In the genomic region with DNA sequence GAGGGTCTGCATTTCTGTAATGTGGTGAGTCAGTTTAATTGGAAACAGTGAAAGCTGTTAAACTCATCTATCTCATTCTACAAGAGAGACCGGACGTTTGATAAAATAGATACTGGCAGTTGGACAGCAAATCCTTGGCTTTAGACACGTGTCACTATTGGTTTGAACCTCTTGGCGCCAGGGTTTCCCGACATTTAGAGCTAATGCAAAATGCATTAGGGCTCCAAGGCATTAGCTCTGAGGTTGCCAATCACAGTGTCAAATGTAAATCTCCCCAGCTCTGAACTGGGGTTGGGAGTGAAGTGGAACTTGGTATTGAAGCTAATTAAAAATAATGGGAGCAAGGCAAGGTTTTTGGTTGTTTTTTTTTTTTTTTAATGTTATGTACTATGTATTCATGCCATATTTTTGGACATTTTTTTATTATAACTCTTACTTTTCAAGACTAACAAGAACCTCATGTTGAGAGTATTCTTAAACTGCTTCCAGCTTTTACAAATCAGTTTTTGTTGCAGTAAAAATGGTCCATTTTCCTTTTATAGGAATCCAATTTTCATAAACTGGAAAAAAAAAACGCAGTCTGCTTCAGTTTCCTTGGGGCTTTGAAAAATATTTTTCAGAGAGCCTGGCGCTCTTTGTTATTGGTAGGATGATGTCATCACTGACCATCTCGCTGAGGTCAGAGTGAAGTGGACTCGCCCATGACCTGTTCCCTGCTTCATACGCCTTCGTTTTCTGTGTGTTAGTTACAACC, we compare ENCODE assay signal across 23 mouse cellular contexts. TPM values are rescaled to one million over a fixed set of nuclear protein-coding genes. Genes with fewer than 3 reads are reported as not detected.
A peak's percentile ranks its signal among the peaks of the same experiment; 100 is the strongest.
DNase-seq lines count a peak whose midpoint lies in the region; ATAC-seq and TF ChIP-seq lines count a peak whose summit lies in the region.
"Had no signal": no experiment of that assay in that cellular context is flagged by ENCODE, and none has a peak within 500 bp of the region (broad histone marks: within the 10 kb centered on the region; RNA-seq: fewer than 3 reads in every experiment).

No protein-coding gene starts in this region.

- peak; percentile 83 for ATAC-seq in midbrain, embryonic 15.5 days (replicated peaks)
- no peak for ATAC-seq in embryonic facial prominence, embryonic 15.5 days (ENCODE audit: insufficient number of reproducible peaks, low FRiP score, low TSS enrichment, low read depth)
- no peak for ATAC-seq in liver, embryonic 11.5 days (replicated peaks; ENCODE audit: low FRiP score)
- ATAC-seq: intestine, postnatal 0 days had no signal

- no peak for TF ChIP-seq CTCF in gastrocnemius, adult 2 months (IDR thresholded peaks at IDR 0.05)

- H3K4me2 ChIP-seq in midbrain, embryonic 15.5 days, result no peak overlapping the region
- H3K4me2 ChIP-seq in embryonic facial prominence, embryonic 15.5 days (replicated peaks), result no peak overlapping the region
- H3K4me2 ChIP-seq in liver, embryonic 11.5 days, result no peak overlapping the region
- H3K4me2 ChIP-seq: forebrain, embryonic 12.5 days; heart, embryonic 13.5 days; hindbrain, embryonic 12.5 days; midbrain, embryonic 12.5 days; stomach, embryonic 15.5 days had no signal

- no peaks in the 10 kb centered on the region for H3K9me3 ChIP-seq in midbrain, embryonic 15.5 days
- H3K9me3 ChIP-seq in midbrain, embryonic 10.5 days (replicated peaks), result no peaks in the 10 kb centered on the region
- H3K9me3 ChIP-seq in embryonic facial prominence, embryonic 15.5 days (replicated peaks), result no peaks in the 10 kb centered on the region
- H3K9me3 ChIP-seq in liver, embryonic 11.5 days (ENCODE audit: control insufficient read depth, low read length), result no peaks in the 10 kb centered on the region
- H3K9me3 ChIP-seq: forebrain, embryonic 12.5 days; heart, embryonic 13.5 days; hindbrain, embryonic 12.5 days; midbrain, embryonic 12.5 days; stomach, embryonic 15.5 days had no signal

- H3K36me3 ChIP-seq in midbrain, embryonic 15.5 days (replicated peaks), result peaks cover 10% of the 10 kb centered on the region; the same call in 1 of the 2 replicates
- H3K36me3 ChIP-seq in midbrain, embryonic 10.5 days, result no peaks in the 10 kb centered on the region
- no peaks in the 10 kb centered on the region for H3K36me3 ChIP-seq in embryonic facial prominence, embryonic 15.5 days
- H3K36me3 ChIP-seq in liver, embryonic 11.5 days (ENCODE audit: control insufficient read depth, insufficient read depth, low read length), result no peaks in the 10 kb centered on the region
- H3K36me3 ChIP-seq: forebrain, embryonic 12.5 days; hindbrain, embryonic 12.5 days; midbrain, embryonic 12.5 days; stomach, embryonic 15.5 days had no signal

- no peak overlapping the region; the same call in 1 of the 2 replicates for H3K4me3 ChIP-seq in gastrocnemius, adult 2 months
- H3K4me3 ChIP-seq in midbrain, embryonic 15.5 days, result no peak overlapping the region
- H3K4me3 ChIP-seq in midbrain, embryonic 10.5 days, result no peak overlapping the region
- H3K4me3 ChIP-seq in embryonic facial prominence, embryonic 15.5 days (replicated peaks), result no peak overlapping the region
- no peak overlapping the region for H3K4me3 ChIP-seq in liver, embryonic 11.5 days (ENCODE audit: low read depth, low read length)
- H3K4me3 ChIP-seq: erythroblast, embryonic 14.5 days; forebrain, embryonic 12.5 days; heart, embryonic 13.5 days; hindbrain, embryonic 12.5 days; layer of hippocampus, adult 2 months; midbrain, embryonic 12.5 days; stomach, embryonic 15.5 days had no signal

- no peaks in the 10 kb centered on the region for H3K27me3 ChIP-seq in midbrain, embryonic 15.5 days (replicated peaks)
- no peaks in the 10 kb centered on the region for H3K27me3 ChIP-seq in midbrain, embryonic 10.5 days (ENCODE audit: low read depth, poor library complexity, severe bottlenecking)
- H3K27me3 ChIP-seq in embryonic facial prominence, embryonic 15.5 days, result no peaks in the 10 kb centered on the region
- no peaks in the 10 kb centered on the region for H3K27me3 ChIP-seq in liver, embryonic 11.5 days (replicated peaks; ENCODE audit: control insufficient read depth, insufficient read depth, low read length)
- H3K27me3 ChIP-seq: forebrain, embryonic 12.5 days; heart, embryonic 13.5 days; hindbrain, embryonic 12.5 days; midbrain, embryonic 12.5 days; stomach, embryonic 15.5 days had no signal

- WGBS in midbrain, embryonic 15.5 days, result 67% methylated on average over 11 of the region's 11 CpGs
- 81% methylated on average over 11 of the region's 11 CpGs for WGBS in midbrain, embryonic 10.5 days
- 36% methylated on average over 11 of the region's 11 CpGs for WGBS in embryonic facial prominence, embryonic 15.5 days
- 85% methylated on average over 11 of the region's 11 CpGs for WGBS in liver, embryonic 11.5 days

- intact Hi-C loops in gastrocnemius, adult 2 months (cut with DNase I), result no loop called here

- H3K27ac ChIP-seq in gastrocnemius, adult 2 months, result peak overlapping the region; percentile 51
- no peak overlapping the region for H3K27ac ChIP-seq in midbrain, embryonic 15.5 days
- no peak overlapping the region for H3K27ac ChIP-seq in midbrain, embryonic 10.5 days (replicated peaks)
- H3K27ac ChIP-seq in embryonic facial prominence, embryonic 15.5 days (replicated peaks), result 0 out of 2 replicates have a peak overlapping the region, but pooled peaks have one; percentile 60
- H3K27ac ChIP-seq in liver, embryonic 11.5 days (ENCODE audit: low read depth, low read length), result no peak overlapping the region
- H3K27ac ChIP-seq: forebrain, embryonic 12.5 days; heart, embryonic 13.5 days; hindbrain, embryonic 12.5 days; layer of hippocampus, adult 2 months; midbrain, embryonic 12.5 days; stomach, embryonic 15.5 days had no signal

- H3K4me1 ChIP-seq in midbrain, embryonic 15.5 days, result no peaks in the 10 kb centered on the region
- no peaks in the 10 kb centered on the region for H3K4me1 ChIP-seq in midbrain, embryonic 10.5 days
- peaks cover 13% of the 10 kb centered on the region; the same call in 1 of the 2 replicates for H3K4me1 ChIP-seq in embryonic facial prominence, embryonic 15.5 days
- H3K4me1 ChIP-seq in liver, embryonic 11.5 days (replicated peaks; ENCODE audit: control insufficient read depth, insufficient read depth, low read length), result no peaks in the 10 kb centered on the region
- H3K4me1 ChIP-seq: forebrain, embryonic 12.5 days; heart, embryonic 13.5 days; hindbrain, embryonic 12.5 days; stomach, embryonic 15.5 days had no signal

- H3K9ac ChIP-seq in midbrain, embryonic 15.5 days, result no peak overlapping the region
- H3K9ac ChIP-seq in embryonic facial prominence, embryonic 15.5 days, result no peak overlapping the region
- H3K9ac ChIP-seq in liver, embryonic 11.5 days (ENCODE audit: low read depth, low read length), result no peak overlapping the region
- H3K9ac ChIP-seq: forebrain, embryonic 12.5 days; heart, embryonic 13.5 days; hindbrain, embryonic 12.5 days; midbrain, embryonic 12.5 days; stomach, embryonic 15.5 days had no signal

- no peak for DNase-seq in gastrocnemius, adult 2 months
- no peak for DNase-seq in gastrocnemius, postnatal 10 days
- DNase-seq in midbrain, embryonic 10.5 days (ENCODE audit: low spot score), result no peak
- DNase-seq in skeletal muscle tissue, adult 2 months (ENCODE audit: low read depth, low spot score), result peak; percentile 44
- DNase-seq in liver, embryonic 11.5 days (ENCODE audit: low spot score), result no peak
- no peak for DNase-seq in left cerebral cortex, adult 18-20 months (ENCODE audit: low spot score in 2 of 2)
- DNase-seq: adrenal gland, postnatal 14 days; cerebellum, adult 9-10 months; kidney, postnatal 25 days; liver; right cerebral cortex, adult 18-20 months; right cerebral cortex, postnatal 4 days; thymus, adult 2 months had no signal

RNA-seq across cellular contexts. Expression of a gene that starts 34.9 kb away (rescaled TPM):
- 1 to 10 TPM; 4.3 to 5.9 TPM for total RNA-seq in gastrocnemius, adult 2 months (2021)
- 1 to 10 TPM; 5.7 to 7.9 TPM for total RNA-seq in gastrocnemius, postnatal 10 days (2021)
- polyA plus RNA-seq in midbrain, embryonic 15.5 days (2015; fragmentation: Nextera tagmentation; extraction: Ambion mirVana), result 14.5 and 15.1 TPM in 2 replicates
- 17.3 and 17.4 TPM in 2 replicates for polyA plus RNA-seq in midbrain, embryonic 10.5 days (2016; fragmentation: Nextera tagmentation; extraction: Ambion mirVana)
- polyA plus RNA-seq in embryonic facial prominence, embryonic 15.5 days (2015; fragmentation: Nextera tagmentation; extraction: Ambion mirVana), result 18.1 and 18.3 TPM in 2 replicates
- 24.5 and 25.6 TPM in 2 replicates for polyA plus RNA-seq in liver, embryonic 11.5 days (2014; fragmentation: Nextera tagmentation; extraction: Ambion mirVana)
- 10 to 100 TPM; 21.0 to 22.3 TPM for total RNA-seq in left cerebral cortex, adult 18-20 months (2021)

Comparison
In these comparisons a context has a peak if more than half of its experiments do, and no peak if none do; other contexts are left out.
1. H3K27ac ChIP-seq: peak in gastrocnemius, adult 2 months (single experiment) and embryonic facial prominence, embryonic 15.5 days (single experiment); none in midbrain, embryonic 15.5 days (single experiment), midbrain, embryonic 10.5 days (single experiment) and liver, embryonic 11.5 days (single experiment).